Mouse (Mus musculus): ENCODE measurements around the gene Orm1.

Gene Orm1

GRCm38 (mm10) chr4:63355877-63356665 lies 11.7 kb downstream of the Orm1 start, which contains the start of gene Orm3:
Gene Orm3, plus strand, starts transcription at chr4:63356162.
- no peak for DNase-seq (ENCODE audit: low spot score)

DNA sequence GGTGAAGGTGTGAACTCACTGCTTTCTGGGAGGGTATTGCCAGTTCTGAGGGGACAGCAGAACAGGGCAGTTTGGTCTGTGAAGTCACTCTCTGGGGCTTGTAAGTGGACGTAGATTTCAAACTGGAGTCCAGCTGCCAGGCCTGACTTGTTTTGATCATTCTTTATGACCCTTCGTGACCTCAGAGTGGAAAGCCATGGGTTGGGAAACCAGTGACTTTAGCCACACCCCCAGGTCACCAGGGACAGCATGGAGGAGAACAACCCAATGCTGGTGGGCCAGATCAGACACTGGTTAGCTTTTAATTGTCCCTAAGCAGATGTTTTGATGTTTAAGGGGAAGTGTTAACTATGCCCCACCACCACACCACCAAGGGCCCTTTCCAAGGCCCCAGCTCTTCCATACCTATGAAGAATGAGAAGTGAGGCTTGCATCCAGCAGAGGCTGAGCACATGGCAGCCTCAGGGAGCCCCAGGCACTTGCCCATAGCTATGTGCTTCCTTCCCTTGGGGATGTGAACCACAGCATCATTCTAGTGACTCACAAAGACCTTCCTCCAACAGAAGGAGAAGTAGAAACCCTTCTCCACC lies 12.7 kb downstream of the Orm1 start:
- DNase-seq (ENCODE audit: low spot score), result no peak

DNA sequence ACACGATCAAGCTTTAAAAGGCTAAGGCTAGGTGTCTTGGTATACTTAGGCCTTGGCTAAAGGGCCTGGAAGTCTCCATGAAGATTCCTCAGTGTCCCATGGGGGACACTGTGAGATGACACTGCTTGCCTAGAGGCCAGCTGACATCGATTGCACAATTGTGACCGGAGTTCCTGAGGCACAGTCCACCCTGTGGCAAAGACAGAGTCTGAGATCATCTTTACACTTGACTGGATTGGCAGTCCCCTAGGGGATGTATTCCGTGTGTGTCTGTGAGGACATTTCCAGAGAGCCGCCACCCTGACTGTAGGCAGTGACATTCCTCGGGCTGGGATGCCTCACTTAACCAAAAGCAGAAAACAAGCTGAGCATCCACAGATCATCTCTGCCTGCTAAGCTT lies 15.5 kb downstream of the Orm1 start:
- no peak for DNase-seq (ENCODE audit: low spot score)

DNA sequence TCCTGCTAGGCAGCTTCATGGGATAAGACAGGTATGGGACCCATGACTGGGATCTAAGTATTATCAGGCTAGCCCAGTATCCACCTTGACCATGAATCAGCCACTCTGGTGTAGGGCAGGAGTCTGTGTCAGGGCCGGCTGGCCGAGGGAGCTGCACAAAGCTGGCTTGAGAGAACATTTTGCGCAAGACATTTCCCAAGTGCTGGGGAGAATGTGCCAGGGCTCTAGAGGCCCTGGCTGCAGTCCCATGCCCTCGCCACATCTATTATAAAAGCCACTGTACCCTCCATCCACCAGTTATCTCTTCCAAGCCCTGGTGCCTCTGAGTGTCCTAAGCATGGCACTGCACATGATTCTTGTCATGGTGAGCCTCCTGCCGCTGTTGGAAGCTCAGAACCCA lies 17.8 kb downstream of the Orm1 start, which contains the start of gene Orm2:
Orm2 (plus strand) TSS at position 300 of the 400 bp plus-strand sequence.
- DNase-seq (ENCODE audit: low spot score), result no peak

GRCm38 (mm10) chr4:63368577-63368976 lies 24.2 kb downstream of the Orm1 start:
- DNase-seq (ENCODE audit: low spot score), result peak; percentile 83

DNA sequence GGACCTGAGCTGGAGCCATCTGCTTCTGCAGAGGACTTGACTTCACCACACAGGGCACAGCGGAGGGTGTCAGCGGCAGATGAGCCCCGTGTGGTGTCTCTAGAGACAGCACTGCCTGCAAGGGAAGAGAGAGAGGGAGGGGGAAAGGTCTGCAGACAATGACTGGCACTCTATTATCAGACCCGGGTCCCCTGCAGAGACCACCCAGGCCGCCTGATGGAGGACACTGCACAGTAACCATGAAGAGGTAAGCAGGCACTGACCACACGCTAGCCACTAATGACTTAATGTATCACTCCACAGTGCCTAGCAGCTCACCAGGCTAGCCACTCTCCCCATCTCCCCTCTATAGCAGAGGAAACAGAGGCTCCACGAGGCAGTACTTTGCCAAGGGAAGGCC lies 26.5 kb downstream of the Orm1 start:
- no peak for DNase-seq (ENCODE audit: low spot score)

- DNase-seq (ENCODE audit: low spot score), result peak; percentile 66
Measured at GRCm38 (mm10) chr4:63371890-63372289, 27.5 kb downstream of the Orm1 start.

DNA sequence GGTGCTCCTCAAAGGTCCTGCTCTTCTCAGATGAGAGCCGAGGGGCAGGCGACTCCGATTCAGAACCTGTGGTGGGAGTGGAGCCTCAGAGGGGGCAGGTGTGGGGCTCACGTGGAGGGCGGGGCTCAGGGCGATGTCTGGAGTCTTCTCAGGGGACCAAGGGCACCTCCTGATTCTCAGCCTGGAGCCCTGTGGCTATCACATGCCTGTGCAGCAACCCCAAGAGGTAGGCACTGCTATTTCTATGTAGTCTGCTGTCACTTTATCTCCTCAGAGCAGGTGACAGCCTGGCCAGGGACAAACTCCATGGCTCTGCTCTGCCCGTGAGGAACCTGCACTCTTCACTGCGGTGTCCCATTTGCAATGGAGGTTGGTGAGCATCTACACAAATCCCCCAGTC lies 29.0 kb downstream of the Orm1 start:
- no peak for DNase-seq (ENCODE audit: low spot score)

DNA sequence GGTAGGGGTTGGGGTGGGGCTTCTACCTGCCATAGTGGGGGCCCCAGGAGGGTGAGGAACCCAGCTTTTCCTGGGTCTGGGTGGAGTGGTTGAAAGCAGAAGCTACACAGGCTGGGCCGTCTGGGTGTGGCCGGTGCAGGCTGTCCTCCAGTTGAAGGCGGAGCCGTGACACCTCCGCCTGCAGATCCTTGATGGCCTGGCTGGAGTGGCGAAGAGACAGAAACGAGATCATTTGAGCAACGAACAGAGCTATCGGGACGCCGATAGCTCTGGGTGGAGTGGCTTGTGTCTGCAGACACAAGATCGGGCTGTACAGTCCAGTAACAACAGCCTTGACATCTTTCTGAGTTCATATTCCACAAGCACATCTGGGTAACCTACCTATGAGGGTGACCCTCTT lies 30.0 kb downstream of the Orm1 start:
- no peak for DNase-seq (ENCODE audit: low spot score)

- DNase-seq (ENCODE audit: low spot score), result no peak
Measured at GRCm38 (mm10) chr4:63375367-63375766, 31.0 kb downstream of the Orm1 start.

DNA sequence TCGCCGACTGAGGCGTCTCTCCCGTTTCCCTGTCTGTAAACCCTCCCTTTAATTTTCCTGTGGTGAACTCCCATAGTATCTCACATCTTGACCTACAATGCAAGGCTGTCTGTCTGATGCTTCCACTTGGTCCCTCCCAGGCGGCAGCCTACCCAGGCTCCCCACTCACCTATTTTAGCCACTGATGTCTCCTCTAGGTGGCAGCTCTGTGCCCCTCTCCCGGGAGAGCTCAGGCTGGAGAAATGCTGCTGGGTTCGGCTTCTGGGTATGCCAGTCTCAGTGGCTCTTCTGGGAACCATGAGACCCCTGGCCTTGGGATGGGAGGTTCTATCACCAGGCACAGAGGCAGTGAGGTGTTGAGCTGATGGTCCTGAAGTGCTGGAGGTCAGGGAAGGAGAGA lies 33.1 kb downstream of the Orm1 start:
- no peak for DNase-seq (ENCODE audit: low spot score)

DNA sequence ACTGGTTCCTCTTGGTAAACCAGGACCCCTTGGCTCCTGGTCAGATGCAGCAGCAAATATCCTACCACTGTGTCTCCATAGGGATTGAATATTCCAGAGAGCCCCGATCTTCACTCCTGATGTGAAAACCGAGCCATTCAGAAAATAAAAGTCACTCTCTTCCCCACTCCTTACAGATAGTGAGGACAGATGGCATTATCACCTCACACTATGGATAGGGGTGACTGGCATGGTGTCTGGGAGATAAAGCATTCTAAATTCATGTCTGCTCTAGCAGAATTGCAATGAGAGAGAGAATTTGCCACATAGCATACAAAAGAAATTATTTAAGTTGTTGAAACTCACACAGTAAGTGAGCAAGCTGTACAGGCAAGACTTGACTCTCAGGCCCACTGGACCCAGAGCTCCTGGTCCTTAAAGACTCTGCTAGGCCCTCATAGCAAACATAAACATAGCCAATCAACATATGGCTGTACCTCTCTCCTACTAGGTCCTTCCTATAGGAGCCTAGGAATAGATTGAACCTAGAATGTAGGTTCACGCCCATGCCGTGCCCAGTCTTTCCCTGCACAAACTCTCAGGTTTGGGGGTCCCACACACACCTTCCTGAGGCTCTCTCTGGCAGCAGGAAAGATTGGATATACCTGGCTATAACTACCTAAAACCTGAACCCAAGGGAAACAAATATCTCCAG lies 38.5 kb downstream of the Orm1 start:
- DNase-seq (ENCODE audit: low spot score), result no peak

DNA sequence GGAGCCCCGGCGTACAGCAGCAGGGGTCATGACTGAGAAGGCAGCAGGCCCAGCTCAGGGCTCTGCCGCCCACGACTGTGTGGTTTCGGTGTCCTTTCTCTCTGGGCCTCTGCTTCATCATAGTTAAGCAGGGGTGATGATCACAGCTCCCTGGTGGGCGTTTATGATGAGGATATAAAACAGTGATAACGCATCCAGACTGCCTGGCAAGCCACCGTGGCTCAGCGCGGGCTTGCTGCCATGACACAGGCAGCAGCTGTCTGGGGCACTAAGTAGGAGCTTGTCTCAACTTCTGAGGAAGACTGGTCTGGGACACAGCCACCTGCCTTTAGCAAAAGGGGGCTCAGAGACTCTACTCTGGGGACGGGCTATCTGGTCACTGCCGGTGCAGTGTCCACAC lies 39.1 kb downstream of the Orm1 start:
- no peak for DNase-seq (ENCODE audit: low spot score)

GRCm38 (mm10) chr4:63384262-63384661 lies 39.9 kb downstream of the Orm1 start:
- peak; percentile 41 for DNase-seq (ENCODE audit: low spot score)

DNA sequence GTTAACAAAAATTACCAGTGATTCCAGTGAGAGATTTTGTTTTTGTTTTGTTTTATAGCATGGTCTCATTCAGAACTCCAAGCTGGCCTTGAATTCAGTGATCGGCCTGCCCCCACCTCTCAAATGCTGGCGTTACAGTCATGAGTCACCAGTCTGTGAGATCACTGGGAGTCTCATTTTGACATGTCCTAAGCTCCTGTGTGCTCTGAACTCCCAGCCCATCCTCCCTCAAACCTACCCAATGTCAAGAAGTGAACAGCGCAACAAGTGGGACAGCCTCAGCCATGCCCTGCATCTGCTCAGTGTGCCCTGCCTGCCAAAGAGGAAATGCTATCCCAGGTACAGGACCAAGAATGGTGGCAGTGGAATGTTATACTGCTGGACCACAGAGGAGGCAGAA lies 40.9 kb downstream of the Orm1 start:
- no peak for DNase-seq (ENCODE audit: low spot score)

DNA sequence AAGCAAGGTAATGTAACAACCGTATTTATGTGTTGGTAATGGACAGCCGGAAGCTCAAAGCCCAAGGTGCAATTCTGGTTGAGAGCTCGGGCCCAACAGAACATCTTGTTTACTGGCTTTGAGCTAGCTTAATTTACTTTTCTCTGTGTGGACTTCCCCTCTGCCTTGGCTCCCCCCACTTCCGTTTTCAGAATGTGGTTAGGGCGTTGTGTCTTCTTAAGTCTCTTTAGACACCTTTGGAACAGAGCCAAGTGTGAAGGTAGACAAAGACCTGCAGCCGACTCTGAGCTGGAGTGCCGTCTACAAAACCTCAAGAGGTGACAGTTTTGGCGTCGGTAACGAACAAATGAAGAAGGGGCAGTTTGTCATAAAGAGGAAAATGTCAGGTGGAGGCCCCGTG lies 41.4 kb downstream of the Orm1 start:
- peak; percentile 93 for DNase-seq (ENCODE audit: low spot score)

GRCm38 (mm10) chr4:63388029-63388428 lies 43.7 kb downstream of the Orm1 start:
- no peak for DNase-seq (ENCODE audit: low spot score)

DNA sequence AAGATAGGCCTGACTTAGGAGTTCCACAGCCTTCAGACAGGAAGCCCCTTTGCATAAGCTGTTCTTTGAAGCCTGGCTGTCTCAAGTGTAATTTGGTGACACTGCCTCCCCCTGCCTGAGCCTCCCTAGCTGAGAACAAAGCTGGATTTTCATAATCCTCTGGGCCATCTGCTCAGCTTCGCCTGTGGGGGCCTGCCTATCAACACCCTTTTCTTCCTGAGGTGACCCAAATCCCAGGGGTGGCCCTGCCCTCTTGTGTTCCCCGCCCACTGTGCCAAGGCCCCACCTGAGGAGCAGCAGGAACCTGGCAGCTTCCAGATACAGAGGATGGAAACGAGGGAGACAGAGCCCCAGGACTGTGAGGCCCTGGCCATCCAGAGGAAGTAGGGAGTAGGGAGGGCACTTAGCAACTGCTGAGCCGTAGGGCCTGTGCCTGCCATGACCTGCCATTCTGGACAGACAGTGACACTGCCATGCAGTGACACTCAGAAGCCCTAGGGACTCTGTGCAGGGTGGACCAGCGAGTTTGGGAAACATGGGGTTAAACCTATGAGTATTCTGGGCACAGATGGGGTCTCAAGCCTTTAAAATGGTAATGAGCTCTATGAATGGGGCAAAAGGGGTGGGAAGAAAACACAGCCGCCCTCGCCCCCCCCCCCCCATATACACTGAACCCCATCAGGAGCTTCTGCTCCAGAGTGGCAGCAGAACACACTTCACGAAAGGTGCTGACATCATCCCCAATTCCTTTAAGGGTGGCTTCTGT lies 44.9 kb downstream of the Orm1 start:
- DNase-seq (ENCODE audit: low spot score), result peak; percentile 74

- no peak for DNase-seq (ENCODE audit: low spot score)
Measured at GRCm38 (mm10) chr4:63389887-63390528, 45.6 kb downstream of the Orm1 start.

- peak; percentile 59 for DNase-seq (ENCODE audit: low spot score)
Measured at GRCm38 (mm10) chr4:63391322-63391721, 47.0 kb downstream of the Orm1 start.
